Comparison of ENCODE assay signal across 8 mouse cellular contexts in the genomic region with DNA sequence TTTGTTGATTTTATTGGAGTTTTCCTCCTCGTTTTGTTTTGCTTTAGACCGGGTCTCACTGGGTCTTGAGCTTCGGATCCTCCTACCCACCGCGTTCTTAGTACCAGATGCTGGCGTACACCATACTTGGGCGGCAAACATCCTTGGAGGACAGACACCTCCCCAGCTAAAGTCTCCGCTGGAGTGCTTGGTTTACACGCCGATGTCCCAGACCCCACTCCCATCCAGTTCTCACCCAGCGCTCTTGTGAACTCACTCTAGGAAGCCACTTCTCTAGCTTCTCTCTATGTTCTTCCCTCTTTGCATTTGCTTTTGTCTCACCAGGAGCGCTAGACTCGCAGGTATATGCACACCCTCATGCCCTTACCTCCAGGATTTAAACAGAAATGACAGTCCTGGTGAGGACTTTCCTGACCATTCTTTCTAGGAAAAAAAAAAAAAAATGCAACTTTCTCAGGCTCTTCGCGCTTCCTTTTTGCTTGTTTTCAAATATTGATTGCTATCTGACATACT. TPM values are rescaled to one million over a fixed set of nuclear protein-coding genes. Genes with fewer than 3 reads are reported as not detected.
DNase-seq lines count a peak whose midpoint lies in the region; ATAC-seq lines count a peak whose summit lies in the region.

No protein-coding gene starts in this region.

- peaks cover 26% of the 10 kb centered on the region for H3K36me3 ChIP-seq in kidney, embryonic 14.5 days (ENCODE audit: control insufficient read depth, insufficient read depth, low read length)
- peaks cover 13% of the 10 kb centered on the region for H3K36me3 ChIP-seq in hindbrain, embryonic 16.5 days (ENCODE audit: control insufficient read depth, insufficient read depth, low read length)
- peaks cover 7% of the 10 kb centered on the region; the same call in 1 of the 2 replicates for H3K36me3 ChIP-seq in midbrain, embryonic 15.5 days (replicated peaks)

- WGBS in kidney, embryonic 14.5 days, result 1% methylated on average over 15 of the region's 15 CpGs
- WGBS in hindbrain, embryonic 16.5 days, result 2% methylated on average over 15 of the region's 15 CpGs
- WGBS in midbrain, embryonic 15.5 days, result 1% methylated on average over 15 of the region's 15 CpGs

- H3K9ac ChIP-seq in kidney, embryonic 14.5 days (ENCODE audit: low read depth, low read length), result peak overlapping the region; percentile 99
- peak overlapping the region; percentile 76 for H3K9ac ChIP-seq in hindbrain, embryonic 16.5 days (ENCODE audit: low read depth, low read length)
- H3K9ac ChIP-seq in midbrain, embryonic 15.5 days, result peak overlapping the region; percentile 53

- H3K27ac ChIP-seq in kidney, embryonic 14.5 days (ENCODE audit: low read depth, low read length), result peak overlapping the region; percentile 32; the same call in 1 of the 2 replicates
- peak overlapping the region; percentile 96 for H3K27ac ChIP-seq in hindbrain, embryonic 16.5 days (ENCODE audit: low read depth, low read length)
- H3K27ac ChIP-seq in midbrain, embryonic 15.5 days, result peak overlapping the region; percentile 96

- peak overlapping the region; percentile 80 for H3K4me2 ChIP-seq in kidney, embryonic 14.5 days (replicated peaks; ENCODE audit: low read depth, low read length)
- peak overlapping the region; percentile 84 for H3K4me2 ChIP-seq in hindbrain, embryonic 16.5 days (ENCODE audit: low read length)
- peak overlapping the region; percentile 76 for H3K4me2 ChIP-seq in midbrain, embryonic 15.5 days

- no peak for DNase-seq in kidney, postnatal 14 days
- peak; percentile 7 for DNase-seq in c-Kit-positive CD71-positive TER-119-positive erythroid progenitor cells, embryonic 14.5 days (ENCODE audit: low spot score)
- DNase-seq in embryo, embryonic 10.5 days (ENCODE audit: low spot score), result no peak
- no peak for DNase-seq in cerebellum, postnatal 4 days (ENCODE audit: low spot score in 2 of 2)
- DNase-seq in ovary, postnatal 14 days (ENCODE audit: low spot score), result no peak

- no peaks in the 10 kb centered on the region for H3K27me3 ChIP-seq in kidney, embryonic 14.5 days (ENCODE audit: control insufficient read depth, insufficient read depth, low read length)
- no peaks in the 10 kb centered on the region for H3K27me3 ChIP-seq in hindbrain, embryonic 16.5 days (replicated peaks; ENCODE audit: control insufficient read depth, insufficient read depth, low read length)
- no peaks in the 10 kb centered on the region for H3K27me3 ChIP-seq in midbrain, embryonic 15.5 days (replicated peaks)

- no peaks in the 10 kb centered on the region for H3K9me3 ChIP-seq in kidney, embryonic 14.5 days (ENCODE audit: control insufficient read depth, low read length)
- H3K9me3 ChIP-seq in hindbrain, embryonic 16.5 days (ENCODE audit: control insufficient read depth, low read length), result no peaks in the 10 kb centered on the region
- no peaks in the 10 kb centered on the region for H3K9me3 ChIP-seq in midbrain, embryonic 15.5 days

- peak overlapping the region; percentile 92 for H3K4me3 ChIP-seq in kidney, embryonic 14.5 days (ENCODE audit: low read length)
- H3K4me3 ChIP-seq in hindbrain, embryonic 16.5 days (ENCODE audit: low read length), result peak overlapping the region; percentile 95
- peak overlapping the region; percentile 97 for H3K4me3 ChIP-seq in midbrain, embryonic 15.5 days

- peaks cover 15% of the 10 kb centered on the region for H3K4me1 ChIP-seq in kidney, embryonic 14.5 days (ENCODE audit: control insufficient read depth, insufficient read depth, low read length)
- peaks cover 20% of the 10 kb centered on the region for H3K4me1 ChIP-seq in hindbrain, embryonic 16.5 days (ENCODE audit: control insufficient read depth, insufficient read depth, low read depth, low read length)
- H3K4me1 ChIP-seq in midbrain, embryonic 15.5 days, result peaks cover 27% of the 10 kb centered on the region

- peak; percentile 75 for ATAC-seq in kidney, embryonic 14.5 days (ENCODE audit: low FRiP score, low TSS enrichment)
- peak; percentile 89 for ATAC-seq in hindbrain, embryonic 16.5 days
- ATAC-seq in midbrain, embryonic 15.5 days (replicated peaks), result peak; percentile 86

RNA-seq across cellular contexts. Expression of a gene that starts 0.4 kb away (rescaled TPM):
- 753 and 776 TPM in 2 replicates for polyA plus RNA-seq in kidney, embryonic 14.5 days (2014; fragmentation: Nextera tagmentation; extraction: Ambion mirVana)
- 298 and 312 TPM in 2 replicates for polyA plus RNA-seq in hindbrain, embryonic 16.5 days (2015; fragmentation: Nextera tagmentation; extraction: Ambion mirVana)
- polyA plus RNA-seq in midbrain, embryonic 15.5 days (2015; fragmentation: Nextera tagmentation; extraction: Ambion mirVana), result 313 and 342 TPM in 2 replicates

RNA-seq across cellular contexts. Expression of a gene that starts 15.4 kb away (rescaled TPM):
- not detected in 2 replicates for polyA plus RNA-seq in kidney, embryonic 14.5 days (2014; fragmentation: Nextera tagmentation; extraction: Ambion mirVana)
- polyA plus RNA-seq in hindbrain, embryonic 16.5 days (2015; fragmentation: Nextera tagmentation; extraction: Ambion mirVana), result not detected in 2 replicates
- not detected in 2 replicates for polyA plus RNA-seq in midbrain, embryonic 15.5 days (2015; fragmentation: Nextera tagmentation; extraction: Ambion mirVana)

Comparison
In these comparisons a context has a peak if more than half of its experiments do, and no peak if none do; other contexts are left out.
1. H3K27ac ChIP-seq: peak in every context shown above with its lines; median percentile 96 in hindbrain, embryonic 16.5 days; 96 in midbrain, embryonic 15.5 days; 32 in kidney, embryonic 14.5 days.